8 mouse cellular contexts compared by ENCODE assay signal in the genomic region with DNA sequence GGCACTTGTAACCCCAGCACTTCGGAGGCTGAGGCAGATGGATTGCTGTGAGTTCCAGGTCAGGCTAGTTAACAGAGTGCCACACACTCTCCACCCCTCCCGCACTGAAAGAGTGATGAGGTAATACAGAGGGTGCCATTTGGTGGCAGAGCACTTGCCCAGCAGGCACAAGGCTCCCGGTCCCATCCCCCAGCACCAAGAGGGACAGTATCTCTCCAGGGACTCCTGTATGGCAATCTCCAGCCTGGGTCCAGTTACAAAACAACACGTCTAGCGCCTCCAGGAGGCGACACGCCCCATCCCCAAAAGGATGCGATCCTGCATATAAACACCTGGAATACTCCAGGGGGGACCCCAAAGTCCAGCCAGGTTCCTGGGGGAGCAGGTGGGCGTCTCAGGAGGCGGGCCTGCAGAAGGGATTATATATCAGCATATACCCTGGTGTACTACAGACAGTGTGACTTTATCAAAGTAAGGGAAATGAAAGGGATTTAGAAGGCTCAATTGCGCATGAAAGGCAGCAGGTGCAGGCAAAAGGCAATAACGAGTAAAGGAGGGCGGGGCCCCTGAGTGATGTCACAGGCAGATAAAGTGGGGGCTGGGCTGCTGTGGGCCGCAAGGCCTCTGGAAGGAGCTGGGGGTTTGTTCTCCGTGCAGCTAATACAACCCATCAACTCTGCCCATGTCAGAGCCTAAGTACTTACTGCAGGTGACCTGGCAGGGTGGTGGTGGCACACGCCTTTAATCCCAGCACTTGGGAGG. TPM values are rescaled to one million over a fixed set of nuclear protein-coding genes. Genes with fewer than 3 reads are reported as not detected.
A peak's percentile ranks its signal among the peaks of the same experiment; 100 is the strongest.
DNase-seq lines count a peak whose midpoint lies in the region; ATAC-seq and TF ChIP-seq lines count a peak whose summit lies in the region.

No protein-coding gene starts in this region.

- intact Hi-C loops in gastrocnemius, adult 2 months (cut with DNase I), result no loop called here

- H3K4me3 ChIP-seq in gastrocnemius, adult 2 months, result no peak overlapping the region
- no peak overlapping the region for H3K4me3 ChIP-seq in liver, embryonic 12.5 days

- H3K9ac ChIP-seq in liver, embryonic 12.5 days, result peak overlapping the region; percentile 30; the same call in 1 of the 2 replicates

- peak overlapping the region; percentile 93 for H3K27ac ChIP-seq in gastrocnemius, adult 2 months
- peak overlapping the region; percentile 61; the same call in 1 of the 2 replicates for H3K27ac ChIP-seq in liver, embryonic 12.5 days

- H3K9me3 ChIP-seq in liver, embryonic 12.5 days (replicated peaks), result no peaks in the 10 kb centered on the region

- no peaks in the 10 kb centered on the region for H3K27me3 ChIP-seq in liver, embryonic 12.5 days (replicated peaks)

- peak overlapping the region; percentile 16; the same call in 1 of the 2 replicates for H3K4me2 ChIP-seq in liver, embryonic 12.5 days

- peak; percentile 59 for DNase-seq in gastrocnemius, adult 2 months
- DNase-seq in gastrocnemius, postnatal 4 days (ENCODE audit: low spot score in 2 of 2), result no peak
- peak; percentile 5 to 32 for DNase-seq in CD8-positive naive resting alpha-beta T cell, adult 2 months (ENCODE audit: low read depth in 2 of 2, low spot score in 2 of 2)
- DNase-seq in cerebellum, postnatal 36 days, result peak; percentile 62 to 71
- DNase-seq in thymus, postnatal 36 days, result peak; percentile 82 to 88
- no peak for DNase-seq in gastrocnemius, postnatal 10 days
- no peak for DNase-seq in kidney, postnatal 25 days

- TF ChIP-seq CTCF in gastrocnemius, adult 2 months (IDR thresholded peaks at IDR 0.05), result no peak

- ATAC-seq in liver, embryonic 12.5 days, result no peak

- H3K4me1 ChIP-seq in liver, embryonic 12.5 days, result peaks cover 81% of the 10 kb centered on the region

- H3K36me3 ChIP-seq in liver, embryonic 12.5 days, result peaks cover 71% of the 10 kb centered on the region

- WGBS in liver, embryonic 12.5 days (ENCODE audit: insufficient replicate concordance), result 50% methylated on average over 16 of the region's 16 CpGs

RNA-seq across cellular contexts. Expression of gene Zmynd8, which starts 44.4 kb away (rescaled TPM):
- total RNA-seq in gastrocnemius, adult 2 months (2021), result 10 to 100 TPM; 13.1 to 23.3 TPM
- 10 to 100 TPM; 39.0 to 39.6 TPM for total RNA-seq in gastrocnemius, postnatal 4 days (2021)
- polyA plus RNA-seq in liver, embryonic 12.5 days (2016; fragmentation: Nextera tagmentation; extraction: Ambion mirVana), result 35.7 and 38.5 TPM in 2 replicates
- 10 to 100 TPM; 29.6 to 30.4 TPM for total RNA-seq in gastrocnemius, postnatal 10 days (2021)

Comparison
In these comparisons a context has a peak if more than half of its experiments do, and no peak if none do; other contexts are left out.
1. DNase-seq: peak in gastrocnemius, adult 2 months (single experiment), CD8-positive naive resting alpha-beta T cell, adult 2 months (2 of 2), cerebellum, postnatal 36 days (2 of 2) and thymus, postnatal 36 days (2 of 2); none in gastrocnemius, postnatal 4 days (0 of 2), gastrocnemius, postnatal 10 days (single experiment) and kidney, postnatal 25 days (0 of 2).